Mouse (Mus musculus): ENCODE results near the gene Ebpl. TPM values are rescaled to one million over a fixed set of nuclear protein-coding genes. Genes with fewer than 3 reads are reported as not detected.

Ebpl gene
- total and polyA plus RNA-seq, 3 experiments = 3.6 to 12.9 (median 4.8) TPM

GRCm38 (mm10) chr14:61363734-61364133, 3.5 kb upstream of the Ebpl start:
- dilution Hi-C loops (cut with MboI; ENCODE audit: extremely low pct_ligation_motif_present, extremely low pct_unique_long_range_greater_than_20kb, low sequenced_read_pairs) = no loop called here
- TF ChIP-seq MAZ (IDR thresholded peaks at IDR 0.05; ENCODE audit: low read depth, low read length) (no peak), NELFE (IDR thresholded peaks at IDR 0.05; ENCODE audit: low read depth, low read length) (no peak), RCOR1 (conservative IDR thresholded peaks at IDR 0.05; ENCODE audit: low read depth, low read length) (no peak), CTCF (conservative IDR thresholded peaks at IDR 0.05 in 1 of 2, IDR thresholded peaks at IDR 0.05 in 1 of 2; ENCODE audit: low read depth in 2 of 2, low read length in 2 of 2) (no peak), ELF1 (IDR thresholded peaks at IDR 0.05; ENCODE audit: low read depth, low read length) (no peak), MAFK (IDR thresholded peaks at IDR 0.05; ENCODE audit: insufficient replicate concordance, low read length) (no peak), HCFC1 (IDR thresholded peaks at IDR 0.05; ENCODE audit: low read depth, low read length) (no peak)

GRCm38 (mm10) chr14:61362268-61362667, 2.0 kb upstream of the Ebpl start:
- Histone ChIP-seq H3K27me3 (replicated peaks) (no peaks in the 10 kb centered on the region), H3K4me3 (replicated peaks in 1 of 3; ENCODE audit: low read depth in 2 of 3, low read length in 2 of 3, poor library complexity in 1 of 3) (no peak overlapping the region), H3K9me3 (replicated peaks; ENCODE audit: low read length) (no peaks in the 10 kb centered on the region), H3K36me3 (replicated peaks in 1 of 2; ENCODE audit: control insufficient read depth in 1 of 2, insufficient read depth in 1 of 2, low read length in 1 of 2) (peaks cover 5 to 43% of the 10 kb centered on the region in 2 experiments), H3K79me2 (replicated peaks; ENCODE audit: control insufficient read depth, extremely low read depth, insufficient read depth, poor library complexity, severe bottlenecking) (no peaks in the 10 kb centered on the region), H3K4me1 (ENCODE audit: control insufficient read depth in 1 of 2, insufficient read depth in 2 of 2) (peaks cover 4 to 20% of the 10 kb centered on the region in 2 experiments), H3K9ac (ENCODE audit: insufficient read depth, low read depth) (no peak overlapping the region), H3K27ac (ENCODE audit: insufficient read depth, low read depth) (no peak overlapping the region), H3K4me2 (ENCODE audit: insufficient read depth, low read depth, poor library complexity, severe bottlenecking) (no peak overlapping the region)
- no peak for DNase-seq (ENCODE audit: extremely low read depth)
- no peak for TF ChIP-seq MXI1 (IDR thresholded peaks at IDR 0.05; ENCODE audit: low read depth, low read length)
- no peak for TF ChIP-seq CTCF (conservative IDR thresholded peaks at IDR 0.05 in 1 of 2, IDR thresholded peaks at IDR 0.05 in 1 of 2; ENCODE audit: low read depth in 2 of 2, low read length in 2 of 2)
- TF ChIP-seq MAX (IDR thresholded peaks at IDR 0.05; ENCODE audit: low read length) = no peak
- TF ChIP-seq POLR2AphosphoS2 (IDR thresholded peaks at IDR 0.05; ENCODE audit: low read depth, low read length) = no peak
- TF ChIP-seq SIN3A (IDR thresholded peaks at IDR 0.05; ENCODE audit: low read length) = no peak
- no peak for TF ChIP-seq MAZ (IDR thresholded peaks at IDR 0.05; ENCODE audit: low read depth, low read length)
- no peak for TF ChIP-seq JUND (conservative IDR thresholded peaks at IDR 0.05; ENCODE audit: low read depth, low read length)
- TF ChIP-seq ELF1 (IDR thresholded peaks at IDR 0.05; ENCODE audit: low read depth, low read length) = no peak
- TF ChIP-seq RCOR1 (conservative IDR thresholded peaks at IDR 0.05; ENCODE audit: low read depth, low read length) = no peak
- no peak for TF ChIP-seq MAFK (IDR thresholded peaks at IDR 0.05; ENCODE audit: insufficient replicate concordance, low read length)
- TF ChIP-seq IRF4 (IDR thresholded peaks at IDR 0.05; ENCODE audit: low read depth, low read length) = no peak
- no peak for TF ChIP-seq RAD21 (IDR thresholded peaks at IDR 0.05; ENCODE audit: low read depth, low read length)
- dilution Hi-C loops (cut with MboI; ENCODE audit: extremely low pct_ligation_motif_present, extremely low pct_unique_long_range_greater_than_20kb, low sequenced_read_pairs) = no loop called here
- in situ Hi-C loops (cut with MboI; ENCODE audit: low pct_ligation_motif_present, low pct_unique_long_range_greater_than_20kb, low sequenced_read_pairs) = no loop called here

More at GRCm38 (mm10) chr14:61363734-61364133, 3.5 kb upstream of the Ebpl start:
- no peak overlapping the region for H3K27ac ChIP-seq (ENCODE audit: insufficient read depth, low read depth)
- H3K4me3 ChIP-seq (replicated peaks in 1 of 3; ENCODE audit: low read depth in 2 of 3, low read length in 2 of 3, poor library complexity in 1 of 3) = no peak overlapping the region
- H3K9me3 ChIP-seq (replicated peaks; ENCODE audit: low read length) = no peaks in the 10 kb centered on the region
- peaks cover 4 to 20% of the 10 kb centered on the region in 2 experiments for H3K4me1 ChIP-seq (ENCODE audit: control insufficient read depth in 1 of 2, insufficient read depth in 2 of 2)
- H3K9ac ChIP-seq (ENCODE audit: insufficient read depth, low read depth) = no peak overlapping the region
- DNase-seq (ENCODE audit: extremely low read depth) = no peak
- H3K36me3 ChIP-seq (replicated peaks in 1 of 2; ENCODE audit: control insufficient read depth in 1 of 2, insufficient read depth in 1 of 2, low read length in 1 of 2) = peaks cover 7 to 46% of the 10 kb centered on the region in 2 experiments
- H3K79me2 ChIP-seq (replicated peaks; ENCODE audit: control insufficient read depth, extremely low read depth, insufficient read depth, poor library complexity, severe bottlenecking) = no peaks in the 10 kb centered on the region
- in situ Hi-C loops (cut with MboI; ENCODE audit: low pct_ligation_motif_present, low pct_unique_long_range_greater_than_20kb, low sequenced_read_pairs) = no loop called here
- H3K27me3 ChIP-seq (replicated peaks) = no peaks in the 10 kb centered on the region
- H3K4me2 ChIP-seq (ENCODE audit: insufficient read depth, low read depth, poor library complexity, severe bottlenecking) = no peak overlapping the region

Data from CH12.LX (cell line).